Mouse (Mus musculus): ENCODE measurements at regions not wholly inside any gene's neighbourhood (a gene's known extent, or its start where the extent isn't known, plus 50 kb on each side); places are given as distances from the start of the nearest gene placed in this dataset.
"Not testable (repeated sequence)": the region's sequence is repeated elsewhere in the genome, so short reads cannot be mapped to it uniquely, and the experiment has no call there.

DNA sequence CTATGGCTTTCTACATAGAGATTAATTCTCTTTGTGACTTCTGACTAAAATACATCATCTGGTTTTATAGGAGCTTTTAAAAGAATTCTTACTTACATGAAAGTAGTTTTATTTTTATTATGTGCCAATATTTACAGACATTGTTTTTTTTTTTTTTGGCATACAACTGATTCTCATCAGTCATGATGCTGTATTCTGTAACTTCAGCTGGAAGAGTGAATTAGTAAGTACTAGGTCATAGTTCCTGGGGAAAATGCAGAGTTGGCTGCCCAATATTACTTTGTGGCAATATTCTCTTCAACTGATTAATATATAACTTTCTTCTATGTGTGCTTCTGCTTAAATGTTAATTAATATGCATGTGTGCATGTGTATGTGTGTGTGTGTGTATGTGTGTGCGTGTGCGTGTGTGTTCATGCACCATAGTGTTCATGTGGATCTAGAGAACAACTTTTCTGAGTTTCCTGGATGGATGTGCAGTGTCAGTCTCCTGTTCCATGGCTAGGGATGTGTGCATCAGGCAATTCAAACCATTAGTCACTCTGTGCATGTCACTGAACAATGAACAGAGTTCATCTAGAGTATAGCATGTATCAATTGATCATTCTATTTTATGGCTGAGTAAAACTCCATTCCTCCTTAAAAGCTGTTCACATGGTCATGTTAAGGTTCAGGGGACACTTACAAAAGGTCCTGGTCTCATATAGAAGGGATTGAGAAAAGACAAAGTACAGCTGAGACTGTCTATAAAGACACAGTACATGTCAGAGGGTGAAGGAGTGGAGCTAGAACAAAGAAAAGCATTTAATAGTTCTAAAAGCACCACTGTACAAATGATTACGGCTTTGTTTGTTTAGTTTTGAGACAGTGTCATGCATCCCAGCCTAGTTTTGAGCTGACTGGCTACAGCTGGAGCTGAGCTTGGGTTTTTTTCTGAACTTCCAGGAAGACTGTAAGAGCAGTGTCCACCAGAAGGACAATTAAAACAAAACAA lies 431.8 kb downstream of the Lmo7 start:
- no peak overlapping the region for H3K4me3 ChIP-seq (ENCODE audit: low read depth, low read length)
- H3K27me3 ChIP-seq (ENCODE audit: control insufficient read depth, insufficient read depth, low read length), result no peaks in the 10 kb centered on the region
- no peak overlapping the region for H3K4me2 ChIP-seq (ENCODE audit: low read depth, low read length)
- no peak overlapping the region for H3K9ac ChIP-seq (replicated peaks; ENCODE audit: low read length)
- no peaks in the 10 kb centered on the region for H3K36me3 ChIP-seq (replicated peaks; ENCODE audit: control insufficient read depth, insufficient read depth, low read depth, low read length)
- no peaks in the 10 kb centered on the region for H3K4me1 ChIP-seq (ENCODE audit: control insufficient read depth, insufficient read depth, low read length)
- DNase-seq (ENCODE audit: low spot score), result no peak
- WGBS, result 86% methylated on average over 3 of the region's 3 CpGs
- no peak for ATAC-seq (replicated peaks; ENCODE audit: insufficient number of reproducible peaks, low FRiP score, low TSS enrichment, low read depth)
- H3K9me3 ChIP-seq (replicated peaks; ENCODE audit: control insufficient read depth, low read length), result no peaks in the 10 kb centered on the region
- H3K27ac ChIP-seq (replicated peaks; ENCODE audit: low read depth, low read length), result no peak overlapping the region

DNA sequence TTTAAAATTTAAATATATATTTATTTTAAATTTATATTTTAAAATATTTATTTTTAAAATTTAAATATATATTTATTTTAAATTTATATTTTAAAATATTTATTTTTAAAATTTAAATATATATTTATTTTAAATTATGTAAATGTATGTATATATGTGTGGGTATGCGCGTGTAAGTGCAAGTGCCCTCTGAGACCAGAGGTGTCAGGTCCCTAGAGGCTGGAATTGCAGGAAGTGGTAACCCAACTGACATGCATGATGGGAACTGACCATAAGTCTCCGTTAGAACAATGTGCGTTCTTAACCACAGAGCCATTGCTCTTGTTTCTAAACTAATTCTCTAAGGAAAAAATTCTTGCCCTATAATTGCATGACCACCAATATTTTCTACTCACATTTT lies 420.7 kb downstream of the Lmo7 start:
- not testable (repeated sequence) for H3K9ac ChIP-seq (replicated peaks; ENCODE audit: low read length); H3K4me2 ChIP-seq (ENCODE audit: low read depth, low read length); H3K4me1 ChIP-seq (ENCODE audit: control insufficient read depth, insufficient read depth, low read length); H3K27ac ChIP-seq (replicated peaks; ENCODE audit: low read depth, low read length); H3K4me3 ChIP-seq (ENCODE audit: low read depth, low read length); H3K9me3 ChIP-seq (replicated peaks; ENCODE audit: control insufficient read depth, low read length); H3K27me3 ChIP-seq (ENCODE audit: control insufficient read depth, insufficient read depth, low read length); H3K36me3 ChIP-seq (replicated peaks; ENCODE audit: control insufficient read depth, insufficient read depth, low read depth, low read length); DNase-seq (ENCODE audit: low spot score); ATAC-seq (replicated peaks; ENCODE audit: insufficient number of reproducible peaks, low FRiP score, low TSS enrichment, low read depth)
- 90% methylated on average over 4 of the region's 4 CpGs for WGBS

DNA sequence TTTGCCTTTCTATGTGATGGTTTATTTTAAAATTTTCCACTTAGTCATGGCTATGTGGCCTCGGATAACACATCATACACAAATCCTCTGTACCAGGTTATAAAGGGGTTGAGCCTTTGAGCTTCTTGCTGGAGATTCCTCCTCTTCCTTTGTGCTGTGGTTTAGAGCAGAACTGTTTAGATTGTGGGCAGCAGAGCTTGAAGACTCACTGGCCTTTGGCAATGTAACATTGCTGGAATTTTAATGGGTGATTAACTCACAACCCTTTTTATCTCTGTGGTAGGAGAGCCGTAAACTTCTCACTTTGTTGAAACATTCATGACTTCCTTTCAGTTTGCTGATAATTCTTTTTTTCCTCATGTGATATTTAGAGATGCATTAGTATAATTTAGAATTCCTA lies 413.0 kb downstream of the Lmo7 start:
- H3K27me3 ChIP-seq (ENCODE audit: control insufficient read depth, insufficient read depth, low read length), result no peaks in the 10 kb centered on the region
- H3K9ac ChIP-seq (replicated peaks; ENCODE audit: low read length), result no peak overlapping the region
- ATAC-seq (replicated peaks; ENCODE audit: insufficient number of reproducible peaks, low FRiP score, low TSS enrichment, low read depth) (no peak), DNase-seq (ENCODE audit: low spot score) (no peak)
- H3K9me3 ChIP-seq (replicated peaks; ENCODE audit: control insufficient read depth, low read length), result no peaks in the 10 kb centered on the region
- no peaks in the 10 kb centered on the region for H3K4me1 ChIP-seq (ENCODE audit: control insufficient read depth, insufficient read depth, low read length)
- 50% methylated on average over 2 of the region's 2 CpGs for WGBS
- no peak overlapping the region for H3K4me3 ChIP-seq (ENCODE audit: low read depth, low read length)
- no peaks in the 10 kb centered on the region for H3K36me3 ChIP-seq (replicated peaks; ENCODE audit: control insufficient read depth, insufficient read depth, low read depth, low read length)
- H3K4me2 ChIP-seq (ENCODE audit: low read depth, low read length), result no peak overlapping the region
- no peak overlapping the region for H3K27ac ChIP-seq (replicated peaks; ENCODE audit: low read depth, low read length)

DNA sequence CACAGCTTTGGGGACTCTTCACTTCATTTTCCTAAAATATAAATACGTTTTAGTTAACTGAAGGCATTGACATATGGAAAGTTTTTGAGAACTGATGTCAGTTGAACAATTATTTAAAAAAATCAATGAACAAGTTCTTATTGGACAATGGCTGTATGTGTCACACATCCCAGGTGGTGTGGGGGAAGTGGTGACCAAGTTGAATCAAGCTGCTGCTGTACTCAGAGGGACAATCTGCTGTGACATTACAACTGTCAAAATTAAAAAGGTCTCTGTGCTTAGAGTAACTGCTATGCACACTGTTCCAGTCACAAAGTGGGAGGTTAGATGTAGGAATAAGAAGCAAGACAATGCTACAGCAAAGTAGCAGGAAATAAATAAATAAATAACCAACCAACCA lies 409.2 kb downstream of the Lmo7 start:
- H3K4me3 ChIP-seq (ENCODE audit: low read depth, low read length), result no peak overlapping the region
- no peak overlapping the region for H3K4me2 ChIP-seq (ENCODE audit: low read depth, low read length)
- no peaks in the 10 kb centered on the region for H3K27me3 ChIP-seq (ENCODE audit: control insufficient read depth, insufficient read depth, low read length)
- H3K27ac ChIP-seq (replicated peaks; ENCODE audit: low read depth, low read length), result no peak overlapping the region
- H3K9ac ChIP-seq (replicated peaks; ENCODE audit: low read length), result no peak overlapping the region
- DNase-seq (ENCODE audit: low spot score) (no peak), ATAC-seq (replicated peaks; ENCODE audit: insufficient number of reproducible peaks, low FRiP score, low TSS enrichment, low read depth) (no peak)
- H3K4me1 ChIP-seq (ENCODE audit: control insufficient read depth, insufficient read depth, low read length), result no peaks in the 10 kb centered on the region
- H3K36me3 ChIP-seq (replicated peaks; ENCODE audit: control insufficient read depth, insufficient read depth, low read depth, low read length), result no peaks in the 10 kb centered on the region
- H3K9me3 ChIP-seq (replicated peaks; ENCODE audit: control insufficient read depth, low read length), result no peaks in the 10 kb centered on the region
- 96% methylated on average over 1 of the region's 1 CpGs for WGBS

DNA sequence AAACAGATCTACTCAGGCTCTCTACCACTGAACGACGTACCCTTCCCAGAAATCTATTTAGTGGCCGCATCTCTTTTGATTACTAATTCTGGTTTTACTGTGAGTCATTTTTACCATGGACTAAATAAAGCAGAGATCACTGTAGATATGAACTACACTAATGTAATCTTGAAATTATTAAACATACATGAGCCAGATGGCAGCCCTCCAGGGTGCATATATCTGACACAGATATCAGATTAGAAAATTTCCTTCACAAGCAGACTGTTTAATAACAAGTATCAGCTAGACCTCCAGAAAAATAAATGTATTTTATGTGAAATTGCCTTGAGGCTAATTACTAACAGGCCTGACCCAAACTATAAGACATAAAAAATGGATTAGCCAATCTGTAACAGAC lies 388.4 kb downstream of the Lmo7 start:
- Histone ChIP-seq H3K27me3 (ENCODE audit: control insufficient read depth, insufficient read depth, low read length) (no peaks in the 10 kb centered on the region), H3K4me2 (ENCODE audit: low read depth, low read length) (no peak overlapping the region), H3K9me3 (replicated peaks; ENCODE audit: control insufficient read depth, low read length) (no peaks in the 10 kb centered on the region), H3K4me1 (ENCODE audit: control insufficient read depth, insufficient read depth, low read length) (no peaks in the 10 kb centered on the region), H3K36me3 (replicated peaks; ENCODE audit: control insufficient read depth, insufficient read depth, low read depth, low read length) (no peaks in the 10 kb centered on the region), H3K27ac (replicated peaks; ENCODE audit: low read depth, low read length) (no peak overlapping the region), H3K4me3 (ENCODE audit: low read depth, low read length) (no peak overlapping the region), H3K9ac (replicated peaks; ENCODE audit: low read length) (no peak overlapping the region)
- WGBS, result 86% methylated on average over 3 of the region's 3 CpGs
- peak; percentile 2 for DNase-seq (ENCODE audit: low spot score)
- ATAC-seq (replicated peaks; ENCODE audit: insufficient number of reproducible peaks, low FRiP score, low TSS enrichment, low read depth), result no peak

DNA sequence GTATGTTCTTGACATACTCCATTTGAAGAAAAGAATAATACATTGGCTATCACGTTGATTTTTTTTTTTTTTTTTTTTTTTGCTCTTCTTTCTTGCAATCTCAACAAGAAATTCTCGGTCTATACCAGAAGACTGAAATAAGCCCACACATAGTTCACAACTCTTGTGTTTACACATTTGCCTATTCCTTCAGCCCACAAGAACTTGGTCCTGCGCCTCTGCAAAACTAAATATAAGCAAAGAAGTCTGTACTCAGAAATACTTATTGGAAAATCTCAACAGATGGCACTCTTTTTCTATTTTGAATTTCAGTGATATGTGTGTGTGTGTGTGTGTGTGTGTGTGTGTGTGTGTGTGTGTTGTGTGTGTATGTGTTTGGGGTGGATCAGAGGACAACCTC lies 376.4 kb downstream of the Lmo7 start:
- no peaks in the 10 kb centered on the region for H3K36me3 ChIP-seq (replicated peaks; ENCODE audit: control insufficient read depth, insufficient read depth, low read depth, low read length)
- DNase-seq (ENCODE audit: low spot score) (no peak), ATAC-seq (replicated peaks; ENCODE audit: insufficient number of reproducible peaks, low FRiP score, low TSS enrichment, low read depth) (no peak)
- H3K27ac ChIP-seq (replicated peaks; ENCODE audit: low read depth, low read length), result no peak overlapping the region
- WGBS, result 73% methylated on average over 3 of the region's 3 CpGs
- H3K27me3 ChIP-seq (ENCODE audit: control insufficient read depth, insufficient read depth, low read length), result no peaks in the 10 kb centered on the region
- H3K9ac ChIP-seq (replicated peaks; ENCODE audit: low read length), result no peak overlapping the region
- no peak overlapping the region for H3K4me3 ChIP-seq (ENCODE audit: low read depth, low read length)
- H3K4me2 ChIP-seq (ENCODE audit: low read depth, low read length), result no peak overlapping the region
- no peaks in the 10 kb centered on the region for H3K9me3 ChIP-seq (replicated peaks; ENCODE audit: control insufficient read depth, low read length)
- H3K4me1 ChIP-seq (ENCODE audit: control insufficient read depth, insufficient read depth, low read length), result no peaks in the 10 kb centered on the region

DNA sequence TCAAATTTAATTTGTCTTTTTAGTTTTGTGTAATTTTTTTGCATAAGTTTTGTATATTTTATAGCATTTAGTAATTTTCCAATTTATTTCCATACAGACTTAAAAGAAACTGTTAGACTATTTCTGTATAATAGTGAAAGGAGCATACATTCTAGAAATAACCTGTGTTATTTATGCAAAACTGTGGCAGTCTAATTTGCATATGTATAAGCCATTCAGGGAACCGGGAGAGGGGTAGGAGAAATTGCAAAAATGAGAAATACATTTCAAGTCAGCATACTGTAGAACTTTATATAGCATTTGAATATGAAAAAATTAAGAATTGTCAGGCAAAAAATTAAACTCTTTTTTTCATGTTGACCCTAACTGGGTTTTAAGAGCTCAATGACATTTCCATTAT lies 364.3 kb downstream of the Lmo7 start:
- Histone ChIP-seq H3K27ac (replicated peaks; ENCODE audit: low read depth, low read length) (no peak overlapping the region), H3K4me3 (ENCODE audit: low read depth, low read length) (no peak overlapping the region), H3K27me3 (ENCODE audit: control insufficient read depth, insufficient read depth, low read length) (no peaks in the 10 kb centered on the region), H3K4me1 (ENCODE audit: control insufficient read depth, insufficient read depth, low read length) (no peaks in the 10 kb centered on the region), H3K9me3 (replicated peaks; ENCODE audit: control insufficient read depth, low read length) (no peaks in the 10 kb centered on the region), H3K4me2 (ENCODE audit: low read depth, low read length) (no peak overlapping the region), H3K9ac (replicated peaks; ENCODE audit: low read length) (no peak overlapping the region), H3K36me3 (replicated peaks; ENCODE audit: control insufficient read depth, insufficient read depth, low read depth, low read length) (no peaks in the 10 kb centered on the region)
- no peak for DNase-seq (ENCODE audit: low spot score)
- WGBS, result 89% methylated on average over 1 of the region's 1 CpGs
- no peak for ATAC-seq (replicated peaks; ENCODE audit: insufficient number of reproducible peaks, low FRiP score, low TSS enrichment, low read depth)

DNA sequence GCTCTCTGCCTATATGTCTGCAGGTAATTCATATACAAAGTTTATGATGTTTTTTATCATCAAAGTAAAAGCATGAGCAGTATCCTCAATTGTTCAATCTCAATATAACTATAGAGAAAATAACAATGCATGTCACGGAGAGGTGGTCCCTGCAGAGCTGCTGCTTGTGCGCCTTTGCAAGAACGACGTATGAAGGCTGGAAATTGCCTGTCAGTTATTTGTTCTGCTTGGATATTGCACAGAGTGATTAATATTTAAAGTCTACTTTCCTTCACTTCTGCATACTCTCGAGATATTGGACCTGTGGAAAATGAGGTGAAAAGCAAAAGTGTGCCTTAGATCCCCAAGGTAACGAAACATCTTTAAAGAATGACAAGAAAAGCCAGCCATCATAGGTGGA lies 362.8 kb downstream of the Lmo7 start:
- no peak overlapping the region for H3K27ac ChIP-seq (replicated peaks; ENCODE audit: low read depth, low read length)
- H3K9me3 ChIP-seq (replicated peaks; ENCODE audit: control insufficient read depth, low read length), result no peaks in the 10 kb centered on the region
- H3K9ac ChIP-seq (replicated peaks; ENCODE audit: low read length), result no peak overlapping the region
- no peaks in the 10 kb centered on the region for H3K27me3 ChIP-seq (ENCODE audit: control insufficient read depth, insufficient read depth, low read length)
- H3K4me3 ChIP-seq (ENCODE audit: low read depth, low read length), result no peak overlapping the region
- ATAC-seq (replicated peaks; ENCODE audit: insufficient number of reproducible peaks, low FRiP score, low TSS enrichment, low read depth), result no peak
- H3K4me2 ChIP-seq (ENCODE audit: low read depth, low read length), result no peak overlapping the region
- WGBS, result 78% methylated on average over 6 of the region's 6 CpGs
- no peak for DNase-seq (ENCODE audit: low spot score)
- no peaks in the 10 kb centered on the region for H3K4me1 ChIP-seq (ENCODE audit: control insufficient read depth, insufficient read depth, low read length)
- no peaks in the 10 kb centered on the region for H3K36me3 ChIP-seq (replicated peaks; ENCODE audit: control insufficient read depth, insufficient read depth, low read depth, low read length)
